Mouse (Mus musculus) neural tube, embryonic 14.5 days (tissue): ENCODE data around the gene Nav3. TPM values are rescaled to one million over a fixed set of nuclear protein-coding genes. Genes with fewer than 3 reads are reported as not detected.

Experiments
- ATAC-seq: fragments of 200-750 bp; cut with Nextera tagmentation; 2 replicates; pipeline ENCODE4 v1.8.0; 2017; ENCODE audit warnings: low read depth, mild to moderate bottlenecking, moderate TSS enrichment, moderate library complexity
- H3K27ac ChIP-seq: fragments of 300-500 bp; sonication (generic); 2 replicates; pipeline ENCODE4 v1.5.1; 2014; ENCODE audit warnings: low read depth, mild to moderate bottlenecking, control low read depth, low read length, moderate library complexity, mixed read lengths
- H3K27me3 ChIP-seq: fragments of 300-500 bp; sonication (generic); 2 replicates; pipeline ENCODE4 v1.6.1; 2014; ENCODE audit warnings: low read length; ENCODE audit not compliant: control insufficient read depth, insufficient read depth
- H3K36me3 ChIP-seq: fragments of 300-500 bp; sonication (generic); 2 replicates; pipeline ENCODE4 v1.6.1; 2014; ENCODE audit warnings: low read length, mixed read lengths; ENCODE audit not compliant: control insufficient read depth, insufficient read depth
- H3K4me1 ChIP-seq: fragments of 300-500 bp; sonication (generic); 2 replicates; pipeline ENCODE4 v1.6.1; 2014; ENCODE audit warnings: low read length; ENCODE audit not compliant: control insufficient read depth, insufficient read depth
- H3K4me2 ChIP-seq: fragments of 300-500 bp; sonication (generic); 2 replicates; pipeline ENCODE4 v1.6.1; 2014; ENCODE audit warnings: mild to moderate bottlenecking, low read depth, low read length, control low read depth
- H3K4me3 ChIP-seq: fragments of 300-500 bp; sonication (generic); 2 replicates; pipeline ENCODE4 v1.5.1; 2014; ENCODE audit warnings: low read depth, low read length, control low read depth, mixed read lengths
- H3K9ac ChIP-seq: fragments of 300-500 bp; sonication (generic); replicated peaks from 2 replicates; pipeline ENCODE4 v1.6.1; 2014; ENCODE audit warnings: low read depth, mild to moderate bottlenecking, control low read depth, low read length, mixed read lengths
- H3K9me3 ChIP-seq: fragments of 300-500 bp; sonication (generic); 2 replicates; pipeline ENCODE4 v1.6.1; 2016; ENCODE audit warnings: low read length; ENCODE audit not compliant: control insufficient read depth
- WGBS: fragments of 180-500 bp; shearing (Covaris S2); extraction: QIAGEN DNeasy Blood & Tissue Kit; methylation state at CpG from one replicate; pipeline ENCODE4 v1.1.7; 2014; 5-methylcytosine and 5-hydroxymethylcytosine counted together
- polyA plus RNA-seq: library from polyadenylated mRNA; unstranded; fragments of >200 nt; fragmentation: Nextera tagmentation; extraction: Ambion mirVana; gene quantifications from 2 replicates; pipeline ENCODE4 v1.2.1, GENCODE M21; 2014

The Nav3 gene
- polyA plus RNA-seq, 1 experiment from 2014 or later: 34.6 TPM

DNA sequence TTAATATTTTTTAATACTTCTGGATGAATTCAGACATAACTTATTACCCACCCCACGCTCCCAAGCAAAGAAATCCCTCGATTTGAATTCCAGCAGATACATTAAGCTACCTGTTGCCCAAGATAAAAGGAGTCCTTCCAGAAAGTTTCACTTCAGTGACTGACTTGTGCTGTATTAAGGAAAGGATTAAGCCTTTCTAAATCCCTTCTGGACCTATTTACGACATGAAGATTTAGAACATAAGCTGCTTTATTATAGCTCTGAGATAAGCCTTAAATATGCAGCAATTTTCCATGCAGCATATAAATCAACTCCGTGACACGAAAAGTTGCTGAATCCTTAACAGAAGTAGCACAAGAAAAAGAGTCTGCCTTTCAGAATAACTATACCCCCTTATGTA lies 732.4 kb downstream of the Nav3 start:
- no peak overlapping the region for H3K9ac ChIP-seq
- H3K27ac ChIP-seq: no peak overlapping the region
- no peak for ATAC-seq
- no peak overlapping the region for H3K4me2 ChIP-seq
- H3K4me1 ChIP-seq: no peaks in the 10 kb centered on the region
- no peaks in the 10 kb centered on the region for H3K9me3 ChIP-seq
- no peaks in the 10 kb centered on the region for H3K27me3 ChIP-seq
- 86% methylated on average over 5 of the region's 5 CpGs for WGBS
- H3K36me3 ChIP-seq: no peaks in the 10 kb centered on the region
- H3K4me3 ChIP-seq: no peak overlapping the region

GRCm38 (mm10) chr10:109718808-109719207 lies 737.2 kb downstream of the Nav3 start:
- Histone ChIP-seq H3K4me2 (no peak overlapping the region), H3K9me3 (no peaks in the 10 kb centered on the region), H3K27ac (no peak overlapping the region), H3K9ac (no peak overlapping the region), H3K4me1 (no peaks in the 10 kb centered on the region), H3K36me3 (0 out of 2 replicates have a peak, but pooled peaks cover 3% of the 10 kb centered on the region), H3K4me3 (no peak overlapping the region), H3K27me3 (no peaks in the 10 kb centered on the region)
- 80% methylated on average over 2 of the region's 2 CpGs for WGBS
- ATAC-seq: no peak

DNA sequence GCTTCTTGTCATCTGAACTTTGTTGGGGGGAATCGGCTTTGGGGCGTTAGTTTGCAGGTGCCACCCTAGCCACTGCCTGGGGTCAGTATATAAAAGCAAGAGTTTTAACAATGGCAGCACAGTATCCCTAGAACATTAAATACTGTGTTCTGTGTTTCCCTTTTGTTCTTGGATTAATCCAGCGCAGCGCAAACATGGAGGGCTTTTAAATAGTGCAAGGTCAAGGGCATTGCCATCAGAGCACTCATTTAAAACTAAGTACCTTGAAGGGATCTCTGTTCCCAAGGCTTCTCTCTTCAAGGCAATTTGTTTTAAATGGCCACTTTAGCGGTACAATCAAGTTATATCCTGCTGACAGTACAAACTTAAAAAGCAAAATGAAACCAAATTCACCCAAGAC lies 737.6 kb downstream of the Nav3 start:
- no peaks in the 10 kb centered on the region for H3K9me3 ChIP-seq
- H3K27me3 ChIP-seq: no peaks in the 10 kb centered on the region
- H3K27ac ChIP-seq: no peak overlapping the region
- H3K36me3 ChIP-seq: 0 out of 2 replicates have a peak, but pooled peaks cover 3% of the 10 kb centered on the region
- no peak overlapping the region for H3K4me3 ChIP-seq
- no peak overlapping the region for H3K9ac ChIP-seq
- H3K4me1 ChIP-seq: no peaks in the 10 kb centered on the region
- H3K4me2 ChIP-seq: no peak overlapping the region
- no peak for ATAC-seq
- 34% methylated on average over 5 of the region's 5 CpGs for WGBS

- 0 out of 2 replicates have a peak, but pooled peaks cover 3% of the 10 kb centered on the region for H3K36me3 ChIP-seq
- H3K9me3 ChIP-seq: no peaks in the 10 kb centered on the region
- H3K9ac ChIP-seq: no peak overlapping the region
- no peaks in the 10 kb centered on the region for H3K4me1 ChIP-seq
- no peaks in the 10 kb centered on the region for H3K27me3 ChIP-seq
- H3K4me3 ChIP-seq: no peak overlapping the region
- ATAC-seq: peak; percentile 49; the same call in 1 of the 2 replicates
- WGBS: 42% methylated on average over 5 of the region's 5 CpGs
- no peak overlapping the region for H3K27ac ChIP-seq
- no peak overlapping the region for H3K4me2 ChIP-seq
Observed at GRCm38 (mm10) chr10:109713001-109713400, 743.0 kb downstream of the Nav3 start.

GRCm38 (mm10) chr10:109699771-109700335 lies 756.2 kb downstream of the Nav3 start:
- Histone ChIP-seq H3K27ac (no peak overlapping the region), H3K9me3 (no peaks in the 10 kb centered on the region), H3K4me2 (no peak overlapping the region), H3K4me1 (no peaks in the 10 kb centered on the region), H3K36me3 (0 out of 2 replicates have a peak, but pooled peaks cover 3% of the 10 kb centered on the region), H3K9ac (no peak overlapping the region), H3K27me3 (no peaks in the 10 kb centered on the region), H3K4me3 (no peak overlapping the region)
- 71% methylated on average over 3 of the region's 3 CpGs for WGBS
- ATAC-seq: no peak

GRCm38 (mm10) chr10:109690564-109690963 lies 765.4 kb downstream of the Nav3 start:
- no peak overlapping the region for H3K27ac ChIP-seq
- WGBS: 68% methylated on average over 3 of the region's 3 CpGs
- H3K9me3 ChIP-seq: no peaks in the 10 kb centered on the region
- no peak overlapping the region for H3K4me2 ChIP-seq
- H3K36me3 ChIP-seq: no peaks in the 10 kb centered on the region
- H3K27me3 ChIP-seq: no peaks in the 10 kb centered on the region
- no peak overlapping the region for H3K4me3 ChIP-seq
- no peaks in the 10 kb centered on the region for H3K4me1 ChIP-seq
- no peak overlapping the region for H3K9ac ChIP-seq
- no peak for ATAC-seq

DNA sequence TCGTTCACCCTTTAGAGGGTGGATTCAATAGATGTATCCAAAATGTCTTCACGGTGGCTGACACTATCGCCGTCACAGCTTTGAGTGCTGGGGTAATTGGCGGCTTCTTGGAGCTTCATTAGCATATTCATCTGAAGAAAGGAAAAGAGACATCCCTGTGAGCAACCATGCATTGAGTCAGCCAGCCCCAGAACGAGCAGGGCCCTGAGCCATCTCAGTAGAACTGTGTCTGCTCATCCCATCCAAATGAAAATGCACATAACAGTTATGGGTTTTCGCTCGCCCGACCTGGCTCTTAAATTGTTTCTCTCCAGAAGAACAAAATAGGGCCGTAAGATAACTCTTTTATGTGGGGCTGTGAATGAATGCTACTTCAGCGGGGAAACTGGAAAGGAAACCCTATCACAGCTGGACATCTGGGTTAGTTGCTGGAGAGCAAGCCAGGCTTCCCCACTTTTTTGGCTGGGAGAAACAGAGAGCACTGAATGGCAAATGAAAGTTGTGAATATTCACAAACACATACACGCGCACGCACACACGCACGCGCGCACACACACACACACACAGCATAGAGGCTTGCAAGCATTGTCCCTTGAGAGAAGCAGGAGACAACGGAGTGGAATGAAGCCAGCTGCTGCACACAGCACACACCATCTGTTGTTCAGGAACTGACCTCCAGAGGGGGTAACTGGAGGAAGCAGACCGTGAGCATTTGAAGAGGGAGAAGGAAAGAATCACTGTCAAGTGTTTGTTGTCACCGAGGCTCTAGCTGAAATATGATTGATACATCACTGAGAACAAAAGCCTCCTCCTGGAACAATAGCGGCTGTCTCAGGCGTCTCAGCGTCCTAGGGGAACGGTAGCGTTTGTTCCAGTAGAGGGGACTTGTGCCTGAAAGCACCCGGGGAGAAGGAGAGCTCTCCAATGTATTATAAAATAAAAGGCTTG lies 771.6 kb downstream of the Nav3 start:
- Histone ChIP-seq H3K9ac (peak overlapping the region; percentile 30), H3K36me3 (no peaks in the 10 kb centered on the region; the same call in 1 of the 2 replicates), H3K9me3 (no peaks in the 10 kb centered on the region), H3K4me2 (peak overlapping the region; percentile 53), H3K4me3 (peak overlapping the region; percentile 14; the same call in 1 of the 2 replicates), H3K4me1 (no peaks in the 10 kb centered on the region; the same call in 1 of the 2 replicates), H3K27me3 (no peaks in the 10 kb centered on the region), H3K27ac (peak overlapping the region; percentile 86)
- ATAC-seq: peak; percentile 96
- WGBS: 13% methylated on average over 27 of the region's 27 CpGs

DNA sequence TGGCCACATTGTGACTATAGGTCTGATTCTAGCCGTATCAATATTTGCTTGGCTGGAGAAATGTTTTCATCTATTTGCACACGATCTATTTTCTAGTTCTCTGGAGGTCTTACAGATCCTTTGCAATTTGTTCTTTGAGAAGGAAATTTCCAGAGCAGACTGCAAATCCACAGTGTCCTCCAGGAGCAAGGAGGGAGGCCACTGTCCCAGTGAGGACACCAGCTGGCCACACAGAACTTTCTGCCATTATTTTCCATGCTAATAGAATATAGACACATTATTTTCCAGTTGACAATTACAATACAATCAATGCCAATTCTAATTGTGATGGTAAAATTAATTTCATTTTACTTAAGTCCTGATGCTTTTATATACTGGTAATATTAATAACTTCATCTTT lies 783.1 kb downstream of the Nav3 start:
- H3K4me2 ChIP-seq: no peak overlapping the region
- ATAC-seq: no peak
- no peak overlapping the region for H3K4me3 ChIP-seq
- no peaks in the 10 kb centered on the region for H3K27me3 ChIP-seq
- no peak overlapping the region for H3K27ac ChIP-seq
- H3K4me1 ChIP-seq: no peaks in the 10 kb centered on the region
- H3K9me3 ChIP-seq: no peaks in the 10 kb centered on the region
- H3K9ac ChIP-seq: no peak overlapping the region
- 89% methylated on average over 2 of the region's 2 CpGs for WGBS
- H3K36me3 ChIP-seq: no peaks in the 10 kb centered on the region

DNA sequence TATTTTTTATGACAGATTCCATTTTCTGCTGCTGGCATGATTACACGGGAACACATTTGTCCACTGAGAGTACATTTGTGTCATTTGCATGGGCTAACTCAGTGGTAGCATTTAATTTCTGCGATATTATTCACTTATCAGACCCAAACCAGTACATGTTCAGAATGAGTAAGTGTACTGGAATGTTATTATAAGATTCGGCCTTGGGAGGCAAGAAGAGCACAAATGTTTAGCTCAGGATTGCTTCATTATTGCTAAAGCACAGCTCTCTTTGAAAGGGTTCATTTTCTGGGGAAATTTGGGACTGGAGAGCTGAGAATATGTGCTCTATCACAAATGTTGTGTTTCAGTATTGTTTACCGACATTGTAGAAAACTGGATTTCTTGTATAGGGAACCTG lies 788.6 kb downstream of the Nav3 start:
- ATAC-seq: no peak
- H3K4me3 ChIP-seq: no peak overlapping the region
- H3K27me3 ChIP-seq: no peaks in the 10 kb centered on the region
- no peak overlapping the region for H3K27ac ChIP-seq
- H3K9ac ChIP-seq: no peak overlapping the region
- WGBS: 62% methylated on average over 4 of the region's 4 CpGs
- no peaks in the 10 kb centered on the region for H3K9me3 ChIP-seq
- no peaks in the 10 kb centered on the region for H3K4me1 ChIP-seq
- H3K4me2 ChIP-seq: no peak overlapping the region
- H3K36me3 ChIP-seq: no peaks in the 10 kb centered on the region
